Mouse (Mus musculus): ENCODE measurements around the gene Asna1. TPM values are rescaled to one million over a fixed set of nuclear protein-coding genes. Genes with fewer than 3 reads are reported as not detected.

Asna1 gene
- polyA plus RNA-seq, 1 experiment from 2014 or later, result 143 TPM

GRCm38 (mm10) chr8:84977435-84978247 lies 47.4 kb downstream of the Asna1 start:
- Histone ChIP-seq H3K4me3 (replicated peaks) (peak overlapping the region; percentile 55), H3K4me2 (peak overlapping the region; percentile 97), H3K9me3 (replicated peaks) (no peaks in the 10 kb centered on the region), H3K9ac (peak overlapping the region; percentile 81), H3K27me3 (peaks cover 16% of the 10 kb centered on the region), H3K36me3 (peaks cover 24% of the 10 kb centered on the region), H3K27ac (peak overlapping the region; percentile 90), H3K4me1 (peaks cover 79% of the 10 kb centered on the region)
- under 1% methylated on average over 70 of the region's 70 CpGs for WGBS
- no peak for ATAC-seq (replicated peaks; ENCODE audit: low FRiP score)

- no peak for ATAC-seq (replicated peaks; ENCODE audit: low FRiP score)
- Histone ChIP-seq H3K9ac (peak overlapping the region; percentile 81), H3K4me3 (replicated peaks) (peak overlapping the region; percentile 55), H3K4me2 (peak overlapping the region; percentile 97), H3K27me3 (peaks cover 16% of the 10 kb centered on the region), H3K4me1 (peaks cover 72% of the 10 kb centered on the region), H3K36me3 (peaks cover 31% of the 10 kb centered on the region), H3K9me3 (replicated peaks) (no peaks in the 10 kb centered on the region), H3K27ac (peak overlapping the region; percentile 78)
- WGBS, result under 1% methylated on average over 25 of the region's 25 CpGs
Measured at GRCm38 (mm10) chr8:84976763-84977434, 48.2 kb downstream of the Asna1 start.

GRCm38 (mm10) chr8:84976031-84976762 lies 48.9 kb downstream of the Asna1 start:
- Histone ChIP-seq H3K4me2 (peak overlapping the region; percentile 97), H3K9me3 (replicated peaks) (no peaks in the 10 kb centered on the region), H3K4me1 (peaks cover 67% of the 10 kb centered on the region), H3K27ac (peak overlapping the region; percentile 78), H3K27me3 (peaks cover 16% of the 10 kb centered on the region), H3K36me3 (peaks cover 38% of the 10 kb centered on the region), H3K4me3 (replicated peaks) (peak overlapping the region; percentile 55), H3K9ac (peak overlapping the region; percentile 38)
- peak; percentile 79 for ATAC-seq (replicated peaks; ENCODE audit: low FRiP score)
- under 1% methylated on average over 61 of the region's 61 CpGs for WGBS

GRCm38 (mm10) chr8:84975434-84975833 lies 49.6 kb downstream of the Asna1 start:
- Histone ChIP-seq H3K36me3 (peaks cover 44% of the 10 kb centered on the region), H3K4me3 (replicated peaks) (peak overlapping the region; percentile 55; the same call in 1 of the 2 replicates), H3K27me3 (peaks cover 16% of the 10 kb centered on the region), H3K9ac (no peak overlapping the region), H3K4me2 (peak overlapping the region; percentile 97), H3K27ac (peak overlapping the region; percentile 78), H3K9me3 (replicated peaks) (no peaks in the 10 kb centered on the region), H3K4me1 (peaks cover 67% of the 10 kb centered on the region)
- 37% methylated on average over 7 of the region's 7 CpGs for WGBS
- ATAC-seq (replicated peaks; ENCODE audit: low FRiP score), result no peak

- peaks cover 60% of the 10 kb centered on the region for H3K4me1 ChIP-seq
- no peak for ATAC-seq (replicated peaks; ENCODE audit: low FRiP score)
- whole genome bisulfite sequencing, result 83% methylated on average over 8 of the region's 8 CpGs
- no peak overlapping the region for H3K4me2 ChIP-seq
- no peak overlapping the region for H3K9ac ChIP-seq
- H3K4me3 ChIP-seq (replicated peaks), result no peak overlapping the region
- no peaks in the 10 kb centered on the region for H3K9me3 ChIP-seq (replicated peaks)
- peaks cover 44% of the 10 kb centered on the region for H3K36me3 ChIP-seq
- H3K27me3 ChIP-seq, result peaks cover 16% of the 10 kb centered on the region
- H3K27ac ChIP-seq, result no peak overlapping the region
Measured at GRCm38 (mm10) chr8:84974543-84975142, 50.4 kb downstream of the Asna1 start.

- no peak overlapping the region for H3K4me3 ChIP-seq (replicated peaks)
- peaks cover 44% of the 10 kb centered on the region for H3K36me3 ChIP-seq
- 60% methylated on average over 4 of the region's 4 CpGs for WGBS
- ATAC-seq (replicated peaks; ENCODE audit: low FRiP score), result no peak
- H3K27me3 ChIP-seq, result peaks cover 16% of the 10 kb centered on the region
- 0 out of 2 replicates have a peak overlapping the region, but pooled peaks have one; percentile 56 for H3K27ac ChIP-seq
- H3K4me1 ChIP-seq, result peaks cover 54% of the 10 kb centered on the region
- no peaks in the 10 kb centered on the region for H3K9me3 ChIP-seq (replicated peaks)
- no peak overlapping the region for H3K9ac ChIP-seq
- no peak overlapping the region for H3K4me2 ChIP-seq
Measured at GRCm38 (mm10) chr8:84973803-84974542, 51.1 kb downstream of the Asna1 start.

- Histone ChIP-seq H3K4me1 (peaks cover 54% of the 10 kb centered on the region), H3K27me3 (peaks cover 12% of the 10 kb centered on the region), H3K4me3 (replicated peaks) (no peak overlapping the region), H3K27ac (no peak overlapping the region), H3K36me3 (peaks cover 44% of the 10 kb centered on the region), H3K4me2 (no peak overlapping the region), H3K9ac (no peak overlapping the region), H3K9me3 (replicated peaks) (no peaks in the 10 kb centered on the region)
- WGBS, result 72% methylated on average over 1 of the region's 1 CpGs
- no peak for ATAC-seq (replicated peaks; ENCODE audit: low FRiP score)
Measured at GRCm38 (mm10) chr8:84973079-84973478, 52.0 kb downstream of the Asna1 start.

- Histone ChIP-seq H3K4me1 (peaks cover 48% of the 10 kb centered on the region), H3K4me3 (replicated peaks) (peak overlapping the region; percentile 76), H3K36me3 (peaks cover 44% of the 10 kb centered on the region), H3K27me3 (no peaks in the 10 kb centered on the region), H3K9me3 (replicated peaks) (no peaks in the 10 kb centered on the region), H3K4me2 (peak overlapping the region; percentile 83), H3K9ac (peak overlapping the region; percentile 81), H3K27ac (no peak overlapping the region; the same call in 1 of the 2 replicates)
- no peak; the same call in 1 of the 2 replicates for ATAC-seq (replicated peaks; ENCODE audit: low FRiP score)
- WGBS, result 69% methylated on average over 5 of the region's 5 CpGs
Measured at GRCm38 (mm10) chr8:84970913-84971312, 54.2 kb downstream of the Asna1 start.

GRCm38 (mm10) chr8:84970135-84970790 lies 54.8 kb downstream of the Asna1 start:
- peak overlapping the region; percentile 81 for H3K9ac ChIP-seq
- no peak for ATAC-seq (replicated peaks; ENCODE audit: low FRiP score)
- peak overlapping the region; percentile 93 for H3K27ac ChIP-seq
- peak overlapping the region; percentile 83 for H3K4me2 ChIP-seq
- H3K27me3 ChIP-seq, result no peaks in the 10 kb centered on the region
- H3K4me3 ChIP-seq (replicated peaks), result peak overlapping the region; percentile 76
- 5% methylated on average over 21 of the region's 21 CpGs for WGBS
- H3K9me3 ChIP-seq (replicated peaks), result no peaks in the 10 kb centered on the region
- H3K4me1 ChIP-seq, result peaks cover 45% of the 10 kb centered on the region
- peaks cover 43% of the 10 kb centered on the region for H3K36me3 ChIP-seq

- H3K27ac ChIP-seq, result peak within 1 kb of the TSS; percentile 93
- H3K9ac ChIP-seq, result peak within 1 kb of the TSS; percentile 81
- peaks cover 36% of the 10 kb centered on the region for H3K36me3 ChIP-seq
- peak within 1 kb of the TSS; percentile 76 for H3K4me3 ChIP-seq (replicated peaks)
- no peaks in the 10 kb centered on the region for H3K9me3 ChIP-seq (replicated peaks)
- peaks cover 44% of the 10 kb centered on the region for H3K4me1 ChIP-seq
- peak; percentile 71 for ATAC-seq (replicated peaks; ENCODE audit: low FRiP score)
- WGBS, result under 1% methylated on average over 56 of the region's 56 CpGs
- no peaks in the 10 kb centered on the region for H3K27me3 ChIP-seq
- peak within 1 kb of the TSS; percentile 83 for H3K4me2 ChIP-seq
Measured at GRCm38 (mm10) chr8:84969241-84970134, 55.6 kb downstream of the Asna1 start, which contains the start of the genes Gm49661, Prdx2 and Rnaseh2a. Gene Gm49661, minus strand, starts transcription at chr8:84969433. Gene Prdx2, plus strand, starts transcription at chr8:84969587. Gene Rnaseh2a, minus strand, starts transcription at chr8:84969767.

All from kidney, embryonic 15.5 days (tissue).